Mouse (Mus musculus): ENCODE results near the gene St7.

GRCm38 (mm10) chr6:17652132-17652531 lies 40.6 kb upstream of the St7 start:
- no peak for TF ChIP-seq MAX (IDR thresholded peaks at IDR 0.05)
- TF ChIP-seq FOSL1 (IDR thresholded peaks at IDR 0.05; ENCODE audit: insufficient read depth, low read length, poor library complexity, severe bottlenecking) = no peak
- TF ChIP-seq USF1 (IDR thresholded peaks at IDR 0.05; ENCODE audit: low read depth) = no peak
- TF ChIP-seq CTCF (IDR thresholded peaks at IDR 0.05; ENCODE audit: control insufficient read depth, insufficient read depth, insufficient read length) = no peak
- no peak for TF ChIP-seq CEBPB (IDR thresholded peaks at IDR 0.05; ENCODE audit: low read depth)
- TF ChIP-seq MYOG (IDR thresholded peaks at IDR 0.05; ENCODE audit: control insufficient read depth, extremely low read depth, insufficient read length) = no peak
